Mouse (Mus musculus) thymus, postnatal 25 days (tissue): ENCODE measurements around the gene Ccr9.
"Not testable (repeated sequence)": the region's sequence is repeated elsewhere in the genome, so short reads cannot be mapped to it uniquely, and the experiment has no call there.

ENCODE experiments used
- DNase-seq: peaks from one replicate; pipeline ENCODE4 v3.0.0; 2022

Ccr9 gene

GRCm38 (mm10) chr9:123717186-123718008, 39.2 kb downstream of the Ccr9 start, which contains the start of gene Lztfl1:
Lztfl1 (minus strand) TSS chr9:123717697.
- peak; percentile 91 for DNase-seq

- no peak for DNase-seq
Observed at GRCm38 (mm10) chr9:123722737-123723493, 44.7 kb downstream of the Ccr9 start.

- DNase-seq, result no peak
Observed at GRCm38 (mm10) chr9:123731271-123731670, 53.0 kb downstream of the Ccr9 start.

- no peak for DNase-seq
Observed at GRCm38 (mm10) chr9:123734133-123734532, 55.9 kb downstream of the Ccr9 start.

GRCm38 (mm10) chr9:123740799-123741198, 62.6 kb downstream of the Ccr9 start:
- DNase-seq, result no peak

- DNase-seq, result not testable (repeated sequence)
Observed at GRCm38 (mm10) chr9:123749687-123750086, 71.4 kb downstream of the Ccr9 start.

- peak; percentile 89 for DNase-seq
Observed at GRCm38 (mm10) chr9:123754333-123754732, 76.1 kb downstream of the Ccr9 start.

- DNase-seq, result peak; percentile 92
Observed at GRCm38 (mm10) chr9:123756752-123757151, 78.5 kb downstream of the Ccr9 start.

GRCm38 (mm10) chr9:123757326-123757725, 79.1 kb downstream of the Ccr9 start:
- DNase-seq, result peak; percentile 68

GRCm38 (mm10) chr9:123758156-123758555, 79.9 kb downstream of the Ccr9 start:
- no peak for DNase-seq

- peak; percentile 63 for DNase-seq
Observed at GRCm38 (mm10) chr9:123758645-123759044, 80.4 kb downstream of the Ccr9 start.

GRCm38 (mm10) chr9:123760806-123761205, 82.6 kb downstream of the Ccr9 start:
- DNase-seq, result no peak

- DNase-seq, result peak; percentile 67
Observed at GRCm38 (mm10) chr9:123762886-123763285, 84.6 kb downstream of the Ccr9 start.

GRCm38 (mm10) chr9:123763771-123764170, 85.5 kb downstream of the Ccr9 start:
- DNase-seq, result peak; percentile 60

- DNase-seq, result peak; percentile 80
Observed at GRCm38 (mm10) chr9:123766996-123767395, 88.8 kb downstream of the Ccr9 start.

GRCm38 (mm10) chr9:123768443-123768842, 90.2 kb downstream of the Ccr9 start:
- peak; percentile 41 for DNase-seq

- peak; percentile 50 for DNase-seq
Observed at GRCm38 (mm10) chr9:123769532-123769931, 91.3 kb downstream of the Ccr9 start.

GRCm38 (mm10) chr9:123773299-123773698, 95.1 kb downstream of the Ccr9 start:
- peak; percentile 74 for DNase-seq

GRCm38 (mm10) chr9:123788855-123789529, 110.8 kb downstream of the Ccr9 start:
- no peak for DNase-seq

- peak; percentile 77 for DNase-seq
Observed at GRCm38 (mm10) chr9:123796174-123796573, 117.9 kb downstream of the Ccr9 start.

GRCm38 (mm10) chr9:123801527-123801926, 123.3 kb downstream of the Ccr9 start:
- no peak for DNase-seq

- DNase-seq, result no peak
Observed at GRCm38 (mm10) chr9:123802421-123802820, 124.2 kb downstream of the Ccr9 start.

GRCm38 (mm10) chr9:123802896-123803295, 124.7 kb downstream of the Ccr9 start:
- no peak for DNase-seq
